Mouse (Mus musculus) liver, postnatal 0 days (tissue): ENCODE data around the gene Shd.
"Not testable (repeated sequence)": the region's sequence is repeated elsewhere in the genome, so short reads cannot be mapped to it uniquely, and the experiment has no call there.

Experiments used
- CTCF ChIP-seq: sonication (generic); IDR thresholded peaks from 2 replicates; pipeline ENCODE4 v1.5.1; 2016; ENCODE audit warnings: antibody characterized with exemption, low read depth
- EP300 ChIP-seq: IDR thresholded peaks from 2 replicates; pipeline ENCODE4 v1.6.1; 2016; ENCODE audit warnings: antibody characterized with exemption, low read depth, mild to moderate bottlenecking

DNA sequence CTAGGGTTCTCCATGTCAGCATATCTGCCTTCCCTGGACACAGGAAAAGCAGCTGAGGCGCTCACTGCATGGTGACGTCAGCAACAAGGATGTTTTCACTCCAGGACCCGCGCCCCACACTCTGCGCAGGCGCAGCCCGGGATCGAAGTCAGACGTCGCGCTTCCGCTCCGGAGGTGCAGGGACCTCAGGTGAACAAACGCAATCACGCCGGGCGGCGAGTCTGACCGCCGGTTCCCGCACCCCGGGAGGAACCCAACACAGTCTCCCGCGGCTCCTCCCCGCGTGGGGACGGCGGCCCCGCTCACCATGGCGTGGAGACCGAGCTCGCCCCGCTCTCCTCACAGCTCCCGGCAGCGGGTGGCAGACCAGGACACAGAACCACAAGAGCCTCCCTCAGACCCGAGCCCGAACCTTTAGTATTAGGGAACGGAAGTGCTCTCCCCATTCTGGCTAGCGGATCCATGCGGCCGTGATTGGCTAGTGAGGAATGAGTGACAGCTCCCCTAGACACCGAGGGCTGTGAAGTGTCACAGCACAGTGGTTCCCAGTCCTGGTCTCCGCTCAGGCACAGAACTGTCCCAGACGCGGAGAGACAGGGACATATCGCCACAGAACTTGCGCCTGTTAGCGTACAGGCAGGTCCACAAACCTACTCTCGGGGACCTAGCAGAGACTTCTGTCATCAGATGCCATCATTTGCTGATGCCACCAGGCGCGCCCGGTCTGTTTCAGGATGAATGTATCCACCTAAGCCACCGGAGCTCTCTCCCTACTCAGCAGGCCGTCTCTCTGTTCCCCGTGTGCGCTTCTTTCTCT lies 25.2 kb upstream of the Shd start:
- not testable (repeated sequence) for TF ChIP-seq CTCF, EP300
